Mouse (Mus musculus) ovary, postnatal 14 days (tissue): ENCODE results near the gene Tpcn2.

Experiments used
- DNase-seq: peaks from one replicate; pipeline ENCODE4 v3.0.0; 2022; ENCODE audit warnings: low spot score

Gene Tpcn2

GRCm38 (mm10) chr7:145205363-145205902 is 78.4 kb downstream of the Tpcn2 start:
- no peak for DNase-seq

GRCm38 (mm10) chr7:145199711-145200110 is 84.1 kb downstream of the Tpcn2 start:
- DNase-seq: no peak

- DNase-seq: no peak
Observed at GRCm38 (mm10) chr7:145198223-145198714, 85.5 kb downstream of the Tpcn2 start.

GRCm38 (mm10) chr7:145197711-145198110 is 86.1 kb downstream of the Tpcn2 start:
- no peak for DNase-seq

- DNase-seq: no peak
Observed at GRCm38 (mm10) chr7:145197042-145197441, 86.8 kb downstream of the Tpcn2 start.

- no peak for DNase-seq
Observed at GRCm38 (mm10) chr7:145196340-145196739, 87.5 kb downstream of the Tpcn2 start.

GRCm38 (mm10) chr7:145195186-145195927 is 88.5 kb downstream of the Tpcn2 start:
- no peak for DNase-seq

- peak; percentile 49 for DNase-seq
Observed at GRCm38 (mm10) chr7:145194455-145195161, 89.2 kb downstream of the Tpcn2 start.

GRCm38 (mm10) chr7:145192836-145193235 is 91.0 kb downstream of the Tpcn2 start:
- no peak for DNase-seq

- DNase-seq: no peak
Observed at GRCm38 (mm10) chr7:145190520-145190919, 93.3 kb downstream of the Tpcn2 start.

GRCm38 (mm10) chr7:145189342-145189741 is 94.5 kb downstream of the Tpcn2 start:
- DNase-seq: no peak

- no peak for DNase-seq
Observed at GRCm38 (mm10) chr7:145187802-145188201, 96.0 kb downstream of the Tpcn2 start.

GRCm38 (mm10) chr7:145182388-145182787 is 101.4 kb downstream of the Tpcn2 start:
- DNase-seq: no peak

GRCm38 (mm10) chr7:145181376-145182034 is 102.3 kb downstream of the Tpcn2 start:
- no peak for DNase-seq

GRCm38 (mm10) chr7:145179691-145180091 is 104.1 kb downstream of the Tpcn2 start:
- no peak for DNase-seq

GRCm38 (mm10) chr7:145176750-145177589 is 106.8 kb downstream of the Tpcn2 start:
- no peak for DNase-seq

- no peak for DNase-seq
Observed at GRCm38 (mm10) chr7:145173563-145173962, 110.2 kb downstream of the Tpcn2 start.

- DNase-seq: no peak
Observed at GRCm38 (mm10) chr7:145173116-145173515, 110.7 kb downstream of the Tpcn2 start.

GRCm38 (mm10) chr7:145169703-145170102 is 114.1 kb downstream of the Tpcn2 start:
- DNase-seq: no peak

- peak; percentile 37 for DNase-seq
Observed at GRCm38 (mm10) chr7:145159283-145160240, 124.2 kb downstream of the Tpcn2 start.
